Mouse (Mus musculus) G1E (cell line): Measurements from ENCODE around the gene Dis3.

Source experiments
- CTCF ChIP-seq: IDR thresholded peaks from 2 replicates; pipeline ENCODE4 v1.5.1; 2012; ENCODE audit warnings: low read depth, low read length, inconsistent platforms, mixed read lengths
- GATA2 ChIP-seq: IDR thresholded peaks from 2 replicates; pipeline ENCODE4 v1.6.1; 2012; ENCODE audit warnings: low read depth, low read length, inconsistent platforms, borderline replicate concordance
- TAL1 ChIP-seq: conservative IDR thresholded peaks from 2 replicates; pipeline ENCODE4 v1.6.1; 2012; ENCODE audit warnings: low read depth, low read length, inconsistent platforms, mixed read lengths

DNA sequence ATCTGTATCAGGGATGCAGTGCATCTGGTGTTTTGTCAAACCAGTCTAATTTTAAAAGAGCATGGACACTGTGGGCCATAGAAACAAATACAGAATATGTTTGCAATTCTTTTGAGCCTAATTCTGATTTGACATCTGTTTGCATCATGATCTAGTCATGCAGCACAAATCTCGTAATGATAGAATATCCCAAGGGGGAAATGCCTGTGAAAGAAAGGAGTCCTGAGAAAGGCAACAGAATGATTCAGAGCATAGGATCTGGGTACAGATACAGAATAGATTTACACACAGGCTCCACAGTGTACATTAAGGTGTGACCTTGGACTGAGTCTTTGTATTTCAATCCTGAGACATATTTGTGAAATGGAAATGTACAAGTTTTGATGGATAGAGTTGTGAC is 47.3 kb upstream of the Dis3 start:
- no peak for TF ChIP-seq CTCF
- no peak for TF ChIP-seq TAL1
- no peak for TF ChIP-seq GATA2
